Mouse (Mus musculus): ENCODE measurements around the gene Rab19. TPM values are rescaled to one million over a fixed set of nuclear protein-coding genes. Genes with fewer than 3 reads are reported as not detected.

Gene Rab19
- polyA plus RNA-seq (2012; rRNA removed) = 2.1 and 2.7 TPM in 2 replicates

DNA sequence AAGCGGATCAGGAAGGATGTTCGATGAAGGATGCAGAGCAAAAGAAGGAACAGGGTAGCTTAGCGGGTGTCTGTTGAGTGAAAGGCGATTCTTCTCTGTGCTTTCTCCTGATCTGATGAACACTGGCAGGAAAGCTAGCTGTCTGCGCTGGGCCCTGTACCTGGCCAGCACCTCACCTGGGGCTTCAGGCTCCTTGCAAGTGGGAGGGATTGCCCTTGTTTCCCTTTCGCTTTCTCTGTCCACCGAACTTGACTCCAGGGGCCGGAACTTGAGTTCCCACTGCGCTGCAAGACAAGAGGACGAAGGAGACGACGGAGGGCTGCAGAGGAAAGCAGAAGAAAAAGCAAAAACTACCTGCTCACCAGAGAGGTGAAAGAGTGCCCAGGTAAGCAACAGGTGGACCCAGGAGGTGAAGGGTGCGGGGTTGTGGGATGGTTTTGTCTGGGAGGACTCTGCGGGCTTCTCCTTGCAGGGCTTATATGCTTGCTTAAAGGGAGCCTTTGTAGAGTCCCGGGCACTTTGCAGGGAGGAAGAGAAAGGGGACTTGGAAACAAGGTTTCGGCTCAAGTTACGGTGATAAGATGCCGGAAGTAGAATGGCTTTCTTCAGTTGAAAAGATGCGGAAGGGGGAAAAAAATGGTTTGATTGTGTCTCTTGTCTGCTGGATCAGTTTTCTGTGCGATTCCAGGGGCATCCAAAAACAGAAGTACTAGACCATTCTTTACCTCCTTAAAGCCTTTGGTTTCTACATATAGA is at the start of gene Rab19:
TSS of gene Rab19 (plus strand) at position 51 of the 756 bp plus-strand sequence.
- TF ChIP-seq CTCF (conservative IDR thresholded peaks at IDR 0.05; ENCODE audit: insufficient read depth, insufficient read length, low read depth, low read length) = no peak
- TF ChIP-seq POLR2A (IDR thresholded peaks at IDR 0.05; ENCODE audit: low read depth, low read length) = no peak
- peak; percentile 58 for DNase-seq
- Histone ChIP-seq H3K36me3 (ENCODE audit: control insufficient read depth, insufficient read depth, low read length) (no peaks in the 10 kb centered on the region), H3K27ac (ENCODE audit: insufficient read depth, low read depth, low read length) (no peak within 1 kb of the TSS; the same call in 1 of the 2 replicates), H3K27me3 (replicated peaks; ENCODE audit: control insufficient read depth, insufficient read depth, low read length) (no peaks in the 10 kb centered on the region), H3K4me3 (ENCODE audit: insufficient read depth, low read depth, low read length) (peak within 1 kb of the TSS; percentile 63), H3K4me1 (ENCODE audit: control insufficient read depth, insufficient read depth, low read length) (peaks cover 4% of the 10 kb centered on the region; the same call in 1 of the 2 replicates)
- WGBS = 6% methylated on average over 20 of the region's 20 CpGs

DNA sequence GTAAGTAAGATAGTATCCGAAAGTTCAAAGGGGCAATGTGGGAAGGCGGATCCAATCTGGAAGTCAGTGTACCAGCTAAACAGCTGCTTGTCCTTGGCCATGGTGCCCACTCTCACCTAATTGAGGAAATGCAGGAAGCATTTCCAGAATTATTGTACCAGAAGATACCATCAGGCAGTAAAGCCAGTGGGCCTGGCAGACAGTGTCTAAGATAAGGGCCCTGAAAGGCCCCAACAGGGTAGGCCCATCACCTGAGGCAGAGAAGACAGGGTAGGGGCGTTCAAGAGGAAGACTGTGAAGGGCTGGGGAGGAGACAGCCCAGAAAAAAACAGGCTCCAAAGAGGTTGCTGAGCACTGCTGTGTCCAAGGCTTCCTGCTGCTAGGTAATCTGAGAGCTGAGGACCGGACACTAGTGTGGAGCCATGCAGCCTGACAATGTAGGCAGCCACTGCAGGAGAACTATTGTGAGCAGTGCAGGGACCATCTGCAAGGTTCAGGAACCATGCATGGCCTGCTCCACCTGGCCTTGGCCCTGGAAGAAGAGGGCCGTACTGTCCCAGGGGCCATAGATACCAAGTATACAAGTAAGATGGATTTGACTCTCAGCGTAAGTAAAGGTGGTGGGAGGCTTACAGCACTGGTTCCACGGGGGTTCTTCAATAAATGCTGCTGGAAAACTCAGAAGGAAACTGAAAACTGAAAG is 48.8 kb upstream of the Rab19 start:
- WGBS = 89% methylated on average over 7 of the region's 7 CpGs

DNA sequence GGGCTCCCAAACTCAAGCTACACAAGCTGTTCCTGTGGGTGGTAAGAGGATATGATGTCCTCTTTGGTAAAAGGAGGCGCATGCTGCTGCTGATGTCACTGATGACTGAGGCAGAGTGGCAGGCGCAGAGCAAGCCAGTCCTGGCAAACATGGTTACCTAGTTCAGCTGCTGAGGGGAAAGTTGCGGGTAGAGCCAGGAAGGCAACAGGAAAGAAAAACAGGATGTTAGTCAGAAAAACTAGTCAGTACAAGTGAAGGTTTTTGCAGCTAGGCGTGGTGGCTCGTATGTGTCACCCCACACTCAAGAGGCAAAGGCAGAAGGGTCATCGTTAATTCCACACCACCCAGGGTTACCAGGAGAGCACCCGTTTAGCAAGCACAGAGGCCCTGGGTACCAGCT is 46.8 kb upstream of the Rab19 start:
- no peak overlapping the region for H3K27ac ChIP-seq (ENCODE audit: insufficient read depth, low read depth, low read length)
- no peak for DNase-seq

More for the DNA sequence above, 48.8 kb upstream of the Rab19 start:
- Histone ChIP-seq H3K4me3 (ENCODE audit: insufficient read depth, low read depth, low read length) (no peak overlapping the region), H3K27me3 (replicated peaks; ENCODE audit: control insufficient read depth, insufficient read depth, low read length) (no peaks in the 10 kb centered on the region), H3K27ac (ENCODE audit: insufficient read depth, low read depth, low read length) (no peak overlapping the region), H3K4me1 (ENCODE audit: control insufficient read depth, insufficient read depth, low read length) (no peaks in the 10 kb centered on the region), H3K36me3 (ENCODE audit: control insufficient read depth, insufficient read depth, low read length) (no peaks in the 10 kb centered on the region; the same call in 1 of the 2 replicates)
- TF ChIP-seq CTCF (conservative IDR thresholded peaks at IDR 0.05; ENCODE audit: insufficient read depth, insufficient read length, low read depth, low read length) = no peak
- no peak for TF ChIP-seq POLR2A (IDR thresholded peaks at IDR 0.05; ENCODE audit: low read depth, low read length)
- no peak for DNase-seq

DNA sequence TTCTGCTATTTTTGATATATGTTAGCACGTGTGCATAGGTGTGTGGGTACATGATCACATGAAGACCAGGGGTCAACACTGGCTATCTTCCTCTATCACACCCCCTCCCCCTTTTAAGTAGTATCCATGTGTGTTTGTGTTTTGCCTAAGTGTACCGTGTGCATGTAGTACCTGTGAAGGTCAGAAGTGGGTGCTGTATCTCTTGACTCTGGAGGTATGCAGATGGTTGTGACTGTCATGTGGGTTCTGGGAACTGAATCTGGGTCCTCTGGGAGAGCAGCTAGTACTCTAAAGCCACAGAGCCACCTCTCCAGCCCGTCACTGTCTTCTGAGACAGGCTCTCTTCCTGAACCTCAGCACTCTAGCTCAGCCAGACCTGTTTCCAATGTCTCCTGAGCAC is 46.1 kb upstream of the Rab19 start:
- TF ChIP-seq POLR2A (IDR thresholded peaks at IDR 0.05; ENCODE audit: low read depth, low read length) = no peak

More for the DNA sequence above, 46.8 kb upstream of the Rab19 start:
- no peaks in the 10 kb centered on the region for H3K4me1 ChIP-seq (ENCODE audit: control insufficient read depth, insufficient read depth, low read length)
- no peak for TF ChIP-seq CTCF (conservative IDR thresholded peaks at IDR 0.05; ENCODE audit: insufficient read depth, insufficient read length, low read depth, low read length)
- no peak for TF ChIP-seq POLR2A (IDR thresholded peaks at IDR 0.05; ENCODE audit: low read depth, low read length)
- 79% methylated on average over 7 of the region's 7 CpGs for WGBS
- H3K36me3 ChIP-seq (ENCODE audit: control insufficient read depth, insufficient read depth, low read length) = no peaks in the 10 kb centered on the region; the same call in 1 of the 2 replicates
- H3K27me3 ChIP-seq (replicated peaks; ENCODE audit: control insufficient read depth, insufficient read depth, low read length) = no peaks in the 10 kb centered on the region
- H3K4me3 ChIP-seq (ENCODE audit: insufficient read depth, low read depth, low read length) = no peak overlapping the region

DNA sequence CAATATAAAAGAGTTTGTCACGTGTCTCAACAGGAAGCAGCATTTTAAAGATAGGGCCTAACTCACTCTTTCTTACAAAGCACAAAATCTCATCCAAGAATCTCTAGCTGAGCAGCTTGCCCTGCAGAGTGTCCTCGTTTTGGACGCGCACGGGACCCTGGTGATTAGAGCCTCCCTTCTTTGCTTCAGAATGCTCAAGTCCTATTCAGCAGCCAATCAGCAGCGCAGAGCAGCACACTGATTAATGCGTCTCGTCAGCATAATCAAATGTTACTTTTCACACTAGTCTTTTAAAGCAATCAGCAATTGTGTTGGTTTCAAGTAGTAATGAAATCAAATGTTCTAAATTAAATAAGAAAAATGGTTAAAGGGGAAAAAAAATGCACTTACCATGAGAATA is 42.6 kb upstream of the Rab19 start:
- no peak for TF ChIP-seq POLR2A (IDR thresholded peaks at IDR 0.05; ENCODE audit: low read depth, low read length)
- TF ChIP-seq CTCF (conservative IDR thresholded peaks at IDR 0.05; ENCODE audit: insufficient read depth, insufficient read length, low read depth, low read length) = no peak
- DNase-seq = no peak
- 90% methylated on average over 8 of the region's 8 CpGs for WGBS
- Histone ChIP-seq H3K4me1 (ENCODE audit: control insufficient read depth, insufficient read depth, low read length) (no peaks in the 10 kb centered on the region), H3K4me3 (ENCODE audit: insufficient read depth, low read depth, low read length) (no peak overlapping the region), H3K27me3 (replicated peaks; ENCODE audit: control insufficient read depth, insufficient read depth, low read length) (no peaks in the 10 kb centered on the region), H3K36me3 (ENCODE audit: control insufficient read depth, insufficient read depth, low read length) (no peaks in the 10 kb centered on the region; the same call in 1 of the 2 replicates), H3K27ac (ENCODE audit: insufficient read depth, low read depth, low read length) (no peak overlapping the region)

More for the DNA sequence above, 46.1 kb upstream of the Rab19 start:
- Histone ChIP-seq H3K4me3 (ENCODE audit: insufficient read depth, low read depth, low read length) (no peak overlapping the region), H3K4me1 (ENCODE audit: control insufficient read depth, insufficient read depth, low read length) (no peaks in the 10 kb centered on the region), H3K36me3 (ENCODE audit: control insufficient read depth, insufficient read depth, low read length) (no peaks in the 10 kb centered on the region; the same call in 1 of the 2 replicates), H3K27me3 (replicated peaks; ENCODE audit: control insufficient read depth, insufficient read depth, low read length) (no peaks in the 10 kb centered on the region), H3K27ac (ENCODE audit: insufficient read depth, low read depth, low read length) (no peak overlapping the region)
- DNase-seq = no peak
- WGBS = 96% methylated on average over 3 of the region's 3 CpGs

DNA sequence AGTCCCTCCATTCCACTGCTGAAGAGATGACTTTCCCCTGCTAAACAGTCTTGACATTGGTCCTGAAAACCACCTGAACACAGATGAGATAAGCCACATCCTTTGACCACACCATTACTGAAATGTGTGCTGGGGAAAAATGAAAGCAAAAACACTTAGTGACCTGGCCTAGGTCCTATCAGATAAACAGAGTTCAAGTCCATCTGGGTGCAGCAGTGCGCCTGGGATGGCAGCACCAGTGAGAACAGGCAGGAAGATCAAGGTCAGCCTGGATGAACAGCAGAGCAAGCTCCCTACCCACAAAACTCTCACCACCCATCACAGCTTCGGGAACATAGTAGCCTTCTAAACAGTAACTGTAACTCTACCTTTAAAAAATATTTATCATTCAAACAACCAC is 39.2 kb upstream of the Rab19 start:
- DNase-seq = peak; percentile 60
- WGBS = 27% methylated on average over 2 of the region's 2 CpGs
- Histone ChIP-seq H3K27me3 (replicated peaks; ENCODE audit: control insufficient read depth, insufficient read depth, low read length) (no peaks in the 10 kb centered on the region), H3K36me3 (ENCODE audit: control insufficient read depth, insufficient read depth, low read length) (no peaks in the 10 kb centered on the region), H3K4me3 (ENCODE audit: insufficient read depth, low read depth, low read length) (no peak overlapping the region), H3K27ac (ENCODE audit: insufficient read depth, low read depth, low read length) (no peak overlapping the region), H3K4me1 (ENCODE audit: control insufficient read depth, insufficient read depth, low read length) (no peaks in the 10 kb centered on the region)
- TF ChIP-seq POLR2A (IDR thresholded peaks at IDR 0.05; ENCODE audit: low read depth, low read length) = no peak

DNA sequence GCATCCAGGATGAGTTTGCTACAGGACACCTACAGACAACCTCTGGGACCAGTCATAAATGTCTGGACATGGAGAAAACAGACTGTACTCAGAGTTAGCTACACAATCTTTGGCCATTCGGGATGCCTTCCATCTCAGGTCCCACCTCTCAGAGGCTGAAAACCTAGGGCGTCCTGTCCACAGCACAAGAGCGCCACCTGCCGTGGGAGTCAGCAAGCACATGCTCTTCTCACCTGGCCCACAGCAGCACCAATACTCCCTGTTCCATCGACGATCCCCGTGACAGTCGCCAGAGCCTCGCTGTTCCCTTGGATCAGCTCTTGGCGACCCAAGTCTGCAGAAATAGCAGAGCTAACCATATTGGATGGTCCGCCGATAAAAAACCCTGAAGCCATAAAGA is 37.0 kb upstream of the Rab19 start:
- Histone ChIP-seq H3K4me3 (ENCODE audit: insufficient read depth, low read depth, low read length) (no peak overlapping the region), H3K27me3 (replicated peaks; ENCODE audit: control insufficient read depth, insufficient read depth, low read length) (no peaks in the 10 kb centered on the region), H3K36me3 (ENCODE audit: control insufficient read depth, insufficient read depth, low read length) (no peaks in the 10 kb centered on the region), H3K4me1 (ENCODE audit: control insufficient read depth, insufficient read depth, low read length) (no peaks in the 10 kb centered on the region), H3K27ac (ENCODE audit: insufficient read depth, low read depth, low read length) (no peak overlapping the region)
- 22% methylated on average over 12 of the region's 12 CpGs for WGBS
- no peak for TF ChIP-seq POLR2A (IDR thresholded peaks at IDR 0.05; ENCODE audit: low read depth, low read length)
- TF ChIP-seq CTCF (conservative IDR thresholded peaks at IDR 0.05; ENCODE audit: insufficient read depth, insufficient read length, low read depth, low read length) = peak; percentile 99
- peak; percentile 83 for DNase-seq

Data from kidney, adult 2 months (tissue).